Mouse (Mus musculus): ENCODE measurements around the gene Cep350. TPM values are rescaled to one million over a fixed set of nuclear protein-coding genes. Genes with fewer than 3 reads are reported as not detected.

Gene Cep350
- 1.5 and 1.7 TPM in 2 replicates for polyA plus RNA-seq (2021; fragmentation: Nextera tagmentation)
- long read RNA-seq, experiment 1, partial matches to known transcripts, result 5 of 17 reads
- long read RNA-seq, experiment 1, other reads (novel, unspliced or antisense), result 12 of 17 reads
- long read RNA-seq, experiment 2, partial matches to known transcripts, result 3 of 6 reads
- long read RNA-seq, experiment 2, other reads (novel, unspliced or antisense), result 3 of 6 reads

GRCm38 (mm10) chr1:155973068-155973718 is at the start of gene Cep350:
TSS of gene Cep350 (minus strand) at chr1:155973255.

DNA sequence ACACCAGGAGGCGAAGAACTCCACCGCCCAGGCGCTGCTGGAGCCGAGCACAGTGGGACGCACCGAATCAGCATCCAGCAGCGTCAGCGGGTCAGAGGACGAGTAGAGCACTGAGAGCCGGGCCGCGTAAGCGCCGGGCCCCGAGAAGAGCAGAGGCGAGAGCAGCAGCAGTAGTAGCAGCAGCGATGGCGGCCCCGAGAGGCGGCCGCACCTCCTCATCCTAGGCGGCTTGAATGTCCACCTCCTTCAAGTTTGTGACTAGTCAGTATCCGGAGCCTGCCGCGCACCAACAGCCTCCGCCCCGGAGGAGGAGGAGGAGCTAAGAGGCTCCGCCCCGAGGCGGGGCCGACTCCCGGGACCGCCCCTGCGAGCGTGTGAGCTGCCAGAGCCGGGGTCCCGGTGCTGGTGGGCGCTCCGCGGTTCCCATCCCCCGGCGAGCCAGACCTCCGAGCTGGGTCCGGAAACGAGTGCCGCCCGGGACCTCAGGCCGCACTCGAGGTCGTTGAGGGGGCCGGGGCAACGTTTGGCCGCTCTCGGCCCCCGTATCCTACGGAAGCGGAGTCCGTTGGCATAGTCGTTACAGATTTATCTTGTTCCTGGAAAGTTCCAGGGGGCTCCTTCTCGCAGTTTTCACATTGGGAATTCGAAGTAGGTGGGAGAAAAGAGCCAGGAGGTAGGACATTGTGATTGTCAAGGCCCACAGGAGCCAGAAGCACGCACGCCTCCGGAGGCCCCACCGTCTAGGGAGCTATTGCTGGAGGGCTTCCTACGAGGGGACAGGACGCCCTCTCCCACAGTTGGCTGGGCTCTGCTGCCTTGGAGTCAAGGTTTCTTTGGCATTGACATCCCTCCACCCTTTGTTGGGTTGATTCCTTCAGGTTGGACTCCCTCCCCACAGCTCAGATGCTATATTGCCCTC is 160.2 kb downstream of the Cep350 start, which contains the start of gene Qsox1:
Qsox1 (minus strand) TSS at position 309 of the 919 bp plus-strand sequence.

Other genes with a start within 250 kb of the Cep350 start
- not detected in 2 replicates for gene Lhx4, start 221.6 kb downstream of the Cep350 start, polyA plus RNA-seq (2021; fragmentation: Nextera tagmentation)
- 9.0 and 12.8 TPM in 2 replicates for gene Qsox1, start 160.4 kb downstream of the Cep350 start, polyA plus RNA-seq (2021; fragmentation: Nextera tagmentation)
- gene Tor1aip2, start 62.1 kb upstream of the Cep350 start, polyA plus RNA-seq (2021; fragmentation: Nextera tagmentation), result 21.2 and 21.9 TPM in 2 replicates
- 17.2 and 18.1 TPM in 2 replicates for gene Tor1aip1, start 63.2 kb upstream of the Cep350 start, polyA plus RNA-seq (2021; fragmentation: Nextera tagmentation)
- gene Fam163a, start 231.8 kb upstream of the Cep350 start, polyA plus RNA-seq (2021; fragmentation: Nextera tagmentation), result 5.2 and 5.7 TPM in 2 replicates